Mouse (Mus musculus): ENCODE data around the gene Flnb. TPM values are rescaled to one million over a fixed set of nuclear protein-coding genes. Genes with fewer than 3 reads are reported as not detected.

The Flnb gene
- total RNA-seq, 2 experiments from 2014 or later, result 48.7 to 48.9 TPM

GRCm38 (mm10) chr14:7822693-7823092 lies 4.9 kb downstream of the Flnb start:
- DNase-seq (ENCODE audit: extremely low spot score in 1 of 2, low spot score in 2 of 2), result peak in 1 of 2 experiments; percentile 44
- intact Hi-C loops (cut with DNase I), result loop anchor here (5.0 kb wide), 1 partner anchor 70 kb away; no protein-coding TSS in a partner anchor

GRCm38 (mm10) chr14:7824651-7825268 lies 7.0 kb downstream of the Flnb start:
- no peak for DNase-seq (ENCODE audit: extremely low spot score in 1 of 2, low spot score in 2 of 2)
- intact Hi-C loops (cut with DNase I), result loop anchor here (5.0 kb wide), 1 partner anchor 68 kb away; no protein-coding TSS in a partner anchor

GRCm38 (mm10) chr14:7826151-7826937 lies 8.6 kb downstream of the Flnb start:
- intact Hi-C loops (cut with DNase I), result no loop called here
- DNase-seq (ENCODE audit: extremely low spot score in 1 of 2, low spot score in 2 of 2), result peak in 1 of 2 experiments; percentile 59

GRCm38 (mm10) chr14:7829181-7829580 lies 11.4 kb downstream of the Flnb start:
- intact Hi-C loops (cut with DNase I), result no loop called here
- DNase-seq (ENCODE audit: extremely low spot score in 1 of 2, low spot score in 2 of 2), result no peak

GRCm38 (mm10) chr14:7831770-7832439 lies 14.1 kb downstream of the Flnb start:
- DNase-seq (ENCODE audit: extremely low spot score in 1 of 2, low spot score in 2 of 2), result no peak
- intact Hi-C loops (cut with DNase I), result no loop called here

- intact Hi-C loops (cut with DNase I), result no loop called here
- no peak for DNase-seq (ENCODE audit: extremely low spot score in 1 of 2, low spot score in 2 of 2)
Observed at GRCm38 (mm10) chr14:7832440-7832783, 14.7 kb downstream of the Flnb start.

- intact Hi-C loops (cut with DNase I), result no loop called here
- DNase-seq (ENCODE audit: extremely low spot score in 1 of 2, low spot score in 2 of 2), result no peak
Observed at GRCm38 (mm10) chr14:7833458-7833857, 15.7 kb downstream of the Flnb start.

GRCm38 (mm10) chr14:7838564-7839089 lies 20.9 kb downstream of the Flnb start:
- DNase-seq (ENCODE audit: extremely low spot score in 1 of 2, low spot score in 2 of 2), result no peak
- intact Hi-C loops (cut with DNase I), result no loop called here

GRCm38 (mm10) chr14:7839950-7840514 lies 22.3 kb downstream of the Flnb start:
- DNase-seq (ENCODE audit: extremely low spot score in 1 of 2, low spot score in 2 of 2), result no peak
- intact Hi-C loops (cut with DNase I), result loop anchor here (5.0 kb wide), 1 partner anchor 47 kb away; no protein-coding TSS in a partner anchor

GRCm38 (mm10) chr14:7842631-7843332 lies 25.0 kb downstream of the Flnb start:
- intact Hi-C loops (cut with DNase I), result loop anchor here (5.0 kb wide), 1 partner anchor 45 kb away; no protein-coding TSS in a partner anchor
- no peak for DNase-seq (ENCODE audit: extremely low spot score in 1 of 2, low spot score in 2 of 2)

- intact Hi-C loops (cut with DNase I), result no loop called here
- DNase-seq (ENCODE audit: extremely low spot score in 1 of 2, low spot score in 2 of 2), result no peak
Observed at GRCm38 (mm10) chr14:7846696-7847095, 28.9 kb downstream of the Flnb start.

GRCm38 (mm10) chr14:7847746-7848232 lies 30.0 kb downstream of the Flnb start:
- intact Hi-C loops (cut with DNase I), result no loop called here
- DNase-seq (ENCODE audit: extremely low spot score in 1 of 2, low spot score in 2 of 2), result no peak

- intact Hi-C loops (cut with DNase I), result no loop called here
- DNase-seq (ENCODE audit: extremely low spot score in 1 of 2, low spot score in 2 of 2), result no peak
Observed at GRCm38 (mm10) chr14:7850913-7851312, 33.2 kb downstream of the Flnb start.

- DNase-seq (ENCODE audit: extremely low spot score in 1 of 2, low spot score in 2 of 2), result peak; percentile 25 to 71
- intact Hi-C loops (cut with DNase I), result no loop called here
Observed at GRCm38 (mm10) chr14:7851543-7852065, 33.8 kb downstream of the Flnb start.

- intact Hi-C loops (cut with DNase I), result no loop called here
- no peak for DNase-seq (ENCODE audit: extremely low spot score in 1 of 2, low spot score in 2 of 2)
Observed at GRCm38 (mm10) chr14:7853691-7854090, 35.9 kb downstream of the Flnb start.

GRCm38 (mm10) chr14:7854366-7854765 lies 36.6 kb downstream of the Flnb start:
- intact Hi-C loops (cut with DNase I), result no loop called here
- DNase-seq (ENCODE audit: extremely low spot score in 1 of 2, low spot score in 2 of 2), result no peak

GRCm38 (mm10) chr14:7855101-7855500 lies 37.3 kb downstream of the Flnb start:
- intact Hi-C loops (cut with DNase I), result no loop called here
- DNase-seq (ENCODE audit: extremely low spot score in 1 of 2, low spot score in 2 of 2), result no peak

GRCm38 (mm10) chr14:7855501-7855900 lies 37.7 kb downstream of the Flnb start:
- DNase-seq (ENCODE audit: extremely low spot score in 1 of 2, low spot score in 2 of 2), result no peak
- intact Hi-C loops (cut with DNase I), result no loop called here

Data from left cerebral cortex, postnatal 10 days (tissue).